Mouse (Mus musculus) kidney, adult 8-10 months (tissue): ENCODE measurements at regions not wholly inside any gene's neighbourhood (a gene's known extent, or its start where the extent isn't known, plus 50 kb on each side); places are given as distances from the start of the nearest gene placed in this dataset.
A peak's percentile ranks its signal among the peaks of the same experiment; 100 is the strongest.

ENCODE experiments used
- DNase-seq, 2 experiments: peaks; one replicate each; pipeline ENCODE4 v3.0.0; 2022

- DNase-seq = peak in 1 of 2 experiments; percentile 18
These were observed 85.6 kb upstream of the Myo10 start for GRCm38 (mm10) chr15:25536451-25537334.

- DNase-seq = no peak
These were observed 82.8 kb upstream of the Myo10 start for GRCm38 (mm10) chr15:25539344-25540176.

GRCm38 (mm10) chr15:25542382-25542781 is 79.9 kb upstream of the Myo10 start:
- no peak for DNase-seq

GRCm38 (mm10) chr15:25546185-25546584 is 76.1 kb upstream of the Myo10 start:
- DNase-seq = peak in 1 of 2 experiments; percentile 6

GRCm38 (mm10) chr15:25550269-25551054 is 71.9 kb upstream of the Myo10 start:
- no peak for DNase-seq

GRCm38 (mm10) chr15:25554945-25555344 is 67.4 kb upstream of the Myo10 start:
- no peak for DNase-seq

GRCm38 (mm10) chr15:25555852-25556251 is 66.5 kb upstream of the Myo10 start:
- no peak for DNase-seq

GRCm38 (mm10) chr15:25557566-25557965 is 64.8 kb upstream of the Myo10 start:
- no peak for DNase-seq

- DNase-seq = no peak
These were observed 64.1 kb upstream of the Myo10 start for GRCm38 (mm10) chr15:25558240-25558639.

GRCm38 (mm10) chr15:25563641-25564040 is 58.7 kb upstream of the Myo10 start:
- no peak for DNase-seq

GRCm38 (mm10) chr15:25572495-25572894 is 49.8 kb upstream of the Myo10 start:
- DNase-seq = no peak
